Mouse (Mus musculus) hindbrain, embryonic 16.5 days (tissue): ENCODE measurements at regions not wholly inside any gene's neighbourhood (a gene's known extent, or its start where the extent isn't known, plus 50 kb on each side); places are given as distances from the start of the nearest gene placed in this dataset.

Experiments
- ATAC-seq: fragments of 200-750 bp; cut with Nextera tagmentation; 2 replicates; pipeline ENCODE4 v1.8.0; 2017; ENCODE audit warnings: moderate TSS enrichment, moderate library complexity
- H3K27ac ChIP-seq: fragments of 300-500 bp; sonication (generic); 2 replicates; pipeline ENCODE4 v1.5.1; 2014; ENCODE audit warnings: low read depth, mild to moderate bottlenecking, control low read depth, low read length, moderate library complexity
- H3K27me3 ChIP-seq: fragments of 300-500 bp; sonication (generic); replicated peaks from 2 replicates; pipeline ENCODE4 v1.6.1; 2014; ENCODE audit warnings: low read length; ENCODE audit not compliant: control insufficient read depth, insufficient read depth
- H3K36me3 ChIP-seq: fragments of 300-500 bp; sonication (generic); 2 replicates; pipeline ENCODE4 v1.6.1; 2014; ENCODE audit warnings: mild to moderate bottlenecking, low read length, moderate library complexity, mixed read lengths; ENCODE audit not compliant: control insufficient read depth, insufficient read depth
- H3K4me1 ChIP-seq: fragments of 300-500 bp; sonication (generic); 2 replicates; pipeline ENCODE4 v1.6.1; 2014; ENCODE audit warnings: low read depth, low read length; ENCODE audit not compliant: control insufficient read depth, insufficient read depth
- H3K4me2 ChIP-seq: fragments of 300-500 bp; sonication (generic); 2 replicates; pipeline ENCODE4 v1.6.1; 2014; ENCODE audit warnings: mild to moderate bottlenecking, low read length, control low read depth, moderate library complexity
- H3K4me3 ChIP-seq: fragments of 300-500 bp; sonication (generic); 2 replicates; pipeline ENCODE4 v1.5.1; 2014; ENCODE audit warnings: mild to moderate bottlenecking, low read length, control low read depth, moderate library complexity
- H3K9ac ChIP-seq: fragments of 300-500 bp; sonication (generic); 2 replicates; pipeline ENCODE4 v1.6.1; 2014; ENCODE audit warnings: low read depth, mild to moderate bottlenecking, control low read depth, low read length, moderate library complexity
- H3K9me3 ChIP-seq: fragments of 300-500 bp; sonication (generic); 2 replicates; pipeline ENCODE4 v1.6.1; 2014; ENCODE audit warnings: mild to moderate bottlenecking, low read length, moderate library complexity; ENCODE audit not compliant: control insufficient read depth
- WGBS: fragments of 180-500 bp; shearing (Covaris S2); extraction: QIAGEN DNeasy Blood & Tissue Kit; methylation state at CpG from one replicate; pipeline ENCODE4 v1.1.7; 2014; 5-methylcytosine and 5-hydroxymethylcytosine counted together

DNA sequence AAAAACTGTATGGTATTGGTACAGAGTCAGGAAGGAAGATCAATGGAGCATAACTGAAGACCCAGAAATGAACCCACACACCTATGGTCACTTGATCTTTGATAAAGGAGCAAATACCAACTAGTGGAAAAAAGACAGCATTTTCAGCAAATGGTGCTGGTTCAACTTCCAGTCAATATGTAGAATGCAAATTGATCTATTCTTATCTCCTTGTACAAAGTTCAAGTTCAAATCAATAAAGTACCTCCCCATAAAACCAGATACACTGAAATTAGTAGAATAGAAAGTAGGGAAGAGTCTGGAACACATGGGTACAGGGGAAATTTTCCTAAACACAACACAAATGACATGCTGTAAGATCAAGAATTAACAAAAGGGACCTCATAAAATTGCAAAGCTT, 495.6 kb downstream of the Gm16223 start:
- H3K27me3 ChIP-seq, result no peaks in the 10 kb centered on the region
- no peak for ATAC-seq
- no peak overlapping the region for H3K4me3 ChIP-seq

DNA sequence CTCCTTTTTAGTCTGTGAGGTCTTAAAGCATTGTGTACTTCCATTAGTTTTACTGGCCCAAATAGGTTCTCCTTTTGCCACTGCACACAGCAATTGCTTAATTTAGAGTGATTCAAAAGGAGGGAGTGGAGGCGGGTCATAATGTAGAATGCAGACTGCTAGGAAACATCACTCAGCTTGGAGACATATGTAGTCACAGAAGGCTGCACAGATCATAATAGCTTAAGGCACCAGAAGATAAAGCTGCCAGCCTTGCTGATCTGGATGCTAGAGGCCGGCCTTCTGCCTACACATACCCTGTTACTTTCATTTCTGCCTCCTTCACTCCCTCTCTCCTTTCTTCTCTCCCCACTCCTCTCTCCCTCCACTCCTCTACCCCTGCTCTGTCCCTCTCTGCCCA, 508.2 kb downstream of the Gm16223 start:
- Histone ChIP-seq H3K9ac (no peak overlapping the region), H3K36me3 (no peaks in the 10 kb centered on the region), H3K4me3 (no peak overlapping the region), H3K4me2 (no peak overlapping the region), H3K27ac (no peak overlapping the region), H3K4me1 (no peaks in the 10 kb centered on the region), H3K9me3 (no peaks in the 10 kb centered on the region), H3K27me3 (no peaks in the 10 kb centered on the region)
- 71% methylated on average over 2 of the region's 2 CpGs for WGBS
- no peak for ATAC-seq

More for the DNA sequence above, 495.6 kb downstream of the Gm16223 start:
- Histone ChIP-seq H3K36me3 (no peaks in the 10 kb centered on the region), H3K9ac (no peak overlapping the region), H3K9me3 (no peaks in the 10 kb centered on the region), H3K4me2 (no peak overlapping the region), H3K4me1 (no peaks in the 10 kb centered on the region), H3K27ac (no peak overlapping the region)

DNA sequence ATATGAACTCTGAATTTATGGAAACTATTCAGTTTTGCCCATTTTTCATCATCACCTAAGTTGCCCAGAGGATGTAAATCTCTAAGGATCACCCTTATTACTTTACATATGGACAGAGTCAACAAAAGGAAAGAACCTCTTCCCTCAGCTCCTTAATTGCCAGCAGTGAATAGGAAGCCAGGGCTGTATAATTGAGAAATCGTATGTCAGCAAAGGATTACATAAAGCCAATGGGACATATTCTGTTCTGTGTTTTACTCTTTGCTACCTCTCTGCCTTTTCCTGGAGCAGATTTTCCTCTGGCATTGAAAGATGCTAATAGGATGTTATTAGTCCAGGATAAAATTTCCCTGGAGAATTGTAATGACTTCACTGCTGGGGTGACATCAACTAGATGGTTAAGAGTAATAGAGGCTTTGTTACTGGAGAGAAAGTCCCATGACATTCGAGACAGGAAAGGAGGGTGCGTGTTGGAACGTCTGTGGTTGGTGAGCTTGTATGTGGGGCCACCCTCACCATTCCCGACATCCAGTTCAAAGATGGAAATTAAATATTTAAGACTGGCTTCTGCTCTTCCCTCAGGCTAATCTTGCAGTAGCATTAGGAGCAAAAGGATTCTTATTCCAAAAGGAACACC, 510.6 kb downstream of the Gm16223 start:
- Histone ChIP-seq H3K9me3 (no peaks in the 10 kb centered on the region), H3K9ac (no peak overlapping the region), H3K27me3 (no peaks in the 10 kb centered on the region), H3K4me3 (no peak overlapping the region), H3K36me3 (no peaks in the 10 kb centered on the region), H3K4me1 (no peaks in the 10 kb centered on the region), H3K27ac (no peak overlapping the region), H3K4me2 (no peak overlapping the region)
- ATAC-seq, result no peak
- 51% methylated on average over 5 of the region's 5 CpGs for WGBS

DNA sequence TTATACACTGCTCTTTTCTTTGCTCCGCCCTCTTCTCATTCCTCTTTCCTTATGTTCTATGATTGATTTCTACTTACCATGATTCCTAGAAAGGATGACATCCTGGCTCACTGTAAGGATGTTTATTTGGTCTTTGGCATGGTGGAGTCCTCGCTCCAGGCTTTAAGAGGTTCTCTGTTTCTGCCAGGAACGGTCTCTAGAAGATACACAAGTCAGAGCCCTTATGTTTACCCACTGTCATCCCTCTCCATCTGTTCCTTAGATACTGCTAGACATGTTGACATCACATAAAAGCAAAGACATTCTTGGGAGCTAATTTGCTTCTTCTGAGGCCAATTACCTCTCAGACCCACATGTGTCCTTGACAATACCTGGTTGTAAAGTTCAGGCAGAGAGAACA, 552.9 kb downstream of the Gm16223 start:
- ATAC-seq, result no peak

DNA sequence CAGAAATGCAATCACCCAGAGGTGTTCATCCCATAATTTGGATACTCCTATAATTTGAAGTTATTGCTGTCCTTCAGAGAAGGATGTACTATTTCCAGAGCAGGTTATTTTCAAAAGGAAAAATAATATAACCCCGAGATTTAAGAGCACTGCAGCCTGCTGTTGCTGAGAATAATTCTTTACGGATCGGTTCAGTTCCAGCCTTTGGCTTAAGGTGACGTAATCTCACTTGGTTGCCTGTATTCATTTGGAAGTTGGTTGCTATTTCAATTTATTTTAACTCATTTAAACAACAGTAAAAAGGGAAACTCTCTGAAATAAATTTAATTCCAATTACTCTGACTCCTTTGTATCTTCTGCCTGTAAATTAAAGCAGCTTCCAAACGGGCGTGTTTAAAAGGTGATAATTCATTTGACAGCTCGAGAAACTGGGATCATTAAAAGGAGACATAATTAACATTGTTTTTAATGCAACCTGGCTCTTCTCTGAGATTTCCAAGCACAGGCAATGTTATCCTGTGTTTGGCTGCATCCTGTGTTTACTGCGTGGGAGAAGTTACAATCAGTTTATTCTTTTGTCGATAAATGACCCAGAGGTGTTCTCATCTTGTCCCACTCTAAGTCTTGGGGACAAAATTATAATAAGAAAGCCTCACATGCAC, 568.5 kb downstream of the Gm16223 start:
- no peaks in the 10 kb centered on the region for H3K4me1 ChIP-seq
- H3K36me3 ChIP-seq, result no peaks in the 10 kb centered on the region
- H3K9ac ChIP-seq, result no peak overlapping the region
- H3K27me3 ChIP-seq, result no peaks in the 10 kb centered on the region
- H3K4me2 ChIP-seq, result no peak overlapping the region
- H3K9me3 ChIP-seq, result no peaks in the 10 kb centered on the region
- WGBS, result 72% methylated on average over 9 of the region's 9 CpGs
- ATAC-seq, result no peak
- H3K4me3 ChIP-seq, result no peak overlapping the region
- H3K27ac ChIP-seq, result no peak overlapping the region

More for the DNA sequence above, 552.9 kb downstream of the Gm16223 start:
- Histone ChIP-seq H3K9me3 (no peaks in the 10 kb centered on the region), H3K4me2 (no peak overlapping the region), H3K4me3 (no peak overlapping the region), H3K27ac (no peak overlapping the region), H3K27me3 (no peaks in the 10 kb centered on the region), H3K4me1 (no peaks in the 10 kb centered on the region), H3K36me3 (no peaks in the 10 kb centered on the region), H3K9ac (no peak overlapping the region)
- WGBS, result 89% methylated on average over 3 of the region's 3 CpGs

DNA sequence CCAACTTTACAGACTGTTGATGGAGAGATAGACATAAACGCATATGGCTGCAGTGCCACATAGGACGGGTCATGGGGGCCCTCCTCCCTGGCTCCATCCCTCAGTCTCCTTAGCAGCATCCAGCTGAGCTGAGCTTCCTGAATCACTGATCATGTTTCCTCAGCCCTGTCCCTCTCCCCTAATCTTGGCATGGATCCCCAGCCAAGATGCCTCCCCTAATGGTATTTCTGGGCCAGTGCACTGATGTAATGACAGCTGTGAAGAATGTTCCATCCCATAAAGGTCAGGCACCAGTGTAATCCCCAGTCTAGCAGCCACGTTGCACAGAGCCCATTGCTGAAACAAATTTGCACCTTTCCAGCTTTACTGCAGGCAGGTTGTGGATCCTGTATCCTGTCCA, 576.5 kb upstream of the Cpeb2 start:
- no peaks in the 10 kb centered on the region for H3K4me1 ChIP-seq
- no peaks in the 10 kb centered on the region for H3K9me3 ChIP-seq
- H3K4me2 ChIP-seq, result no peak overlapping the region
- no peak overlapping the region for H3K4me3 ChIP-seq
- no peaks in the 10 kb centered on the region for H3K36me3 ChIP-seq
- peak; percentile 76 for ATAC-seq
- H3K27me3 ChIP-seq, result no peaks in the 10 kb centered on the region
- 52% methylated on average over 3 of the region's 3 CpGs for whole genome bisulfite sequencing
- H3K9ac ChIP-seq, result no peak overlapping the region
- no peak overlapping the region for H3K27ac ChIP-seq

DNA sequence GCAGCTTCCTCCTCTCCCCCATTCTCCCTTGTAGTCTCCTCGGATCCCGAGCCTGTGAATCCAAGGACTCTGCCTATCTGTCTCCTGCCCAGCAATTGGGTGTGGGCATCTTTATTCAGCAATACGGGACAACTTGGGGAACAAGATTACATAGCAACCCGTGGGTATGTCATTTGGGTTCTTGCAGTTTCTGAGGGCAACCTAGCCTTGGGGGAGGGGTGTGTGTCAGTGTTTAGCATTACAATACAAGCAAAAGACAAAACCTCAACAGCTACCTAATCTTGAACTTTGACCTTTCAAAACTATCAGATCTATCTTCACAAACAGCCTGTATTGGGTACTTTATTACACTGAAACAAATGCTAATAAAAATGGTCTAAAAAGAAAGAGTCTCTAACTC, 573.0 kb upstream of the Cpeb2 start:
- Histone ChIP-seq H3K27ac (no peak overlapping the region), H3K4me1 (no peaks in the 10 kb centered on the region), H3K36me3 (no peaks in the 10 kb centered on the region), H3K27me3 (no peaks in the 10 kb centered on the region), H3K4me2 (no peak overlapping the region), H3K9ac (no peak overlapping the region), H3K4me3 (no peak overlapping the region), H3K9me3 (no peaks in the 10 kb centered on the region)
- ATAC-seq, result no peak
- WGBS, result 59% methylated on average over 4 of the region's 4 CpGs

DNA sequence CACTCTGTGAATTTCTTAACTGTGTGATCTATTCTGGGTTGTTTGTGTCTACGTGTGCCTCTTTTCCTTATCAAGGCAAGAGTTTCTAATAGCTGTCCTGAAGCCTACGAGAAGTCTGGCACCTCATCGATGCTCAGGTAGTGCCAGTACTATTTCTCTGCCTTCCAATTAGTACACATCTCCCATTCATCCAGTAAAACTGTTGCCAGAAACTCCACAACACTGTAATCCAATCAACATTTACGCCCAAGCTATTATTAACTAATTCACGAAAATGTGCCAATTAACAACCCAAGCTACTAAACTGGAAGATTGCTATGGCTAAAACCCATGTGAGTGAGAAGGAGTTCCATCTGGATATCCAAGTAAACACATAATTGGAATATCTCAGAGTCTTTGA, 553.4 kb upstream of the Cpeb2 start:
- H3K4me1 ChIP-seq, result no peaks in the 10 kb centered on the region
- no peak overlapping the region for H3K9ac ChIP-seq
- no peak for ATAC-seq
- H3K4me2 ChIP-seq, result no peak overlapping the region
- no peaks in the 10 kb centered on the region for H3K36me3 ChIP-seq
- WGBS, result 82% methylated on average over 5 of the region's 5 CpGs
- H3K27me3 ChIP-seq, result no peaks in the 10 kb centered on the region
- no peak overlapping the region for H3K27ac ChIP-seq
- no peaks in the 10 kb centered on the region for H3K9me3 ChIP-seq
- H3K4me3 ChIP-seq, result no peak overlapping the region

DNA sequence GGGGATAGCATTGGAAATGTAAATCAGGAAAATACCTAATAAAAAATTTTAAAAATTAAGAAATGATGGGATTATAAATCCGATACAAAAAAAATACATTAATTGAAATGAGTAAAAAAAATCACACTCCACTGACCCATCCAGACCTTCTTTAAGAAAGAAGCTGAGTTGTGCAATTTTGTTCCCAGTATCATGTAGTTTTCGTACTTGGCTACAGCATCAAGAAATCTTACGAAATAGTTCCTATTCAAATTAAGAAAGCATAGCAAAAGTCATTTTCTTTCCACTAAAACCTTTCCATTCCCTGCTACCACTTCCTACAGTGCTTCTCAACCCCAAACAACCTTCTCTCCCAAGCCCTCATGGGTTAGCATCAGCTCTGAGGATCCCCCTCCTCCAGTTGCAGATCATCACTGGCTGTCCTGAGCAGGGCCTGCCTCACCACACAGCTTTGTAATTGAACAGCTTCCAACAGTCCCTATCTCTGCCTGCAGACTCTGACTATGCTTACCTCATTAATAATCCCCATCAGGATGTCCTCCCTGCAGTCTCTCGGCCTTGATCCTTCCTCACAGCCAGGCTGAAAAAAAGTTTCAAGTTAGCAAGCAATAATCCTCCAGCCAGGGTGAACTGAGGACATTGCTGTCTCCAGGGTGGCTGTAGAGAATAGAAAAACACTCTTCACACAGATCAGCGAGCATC, 547.5 kb upstream of the Cpeb2 start:
- no peak overlapping the region for H3K9ac ChIP-seq
- no peak overlapping the region for H3K4me3 ChIP-seq
- H3K27ac ChIP-seq, result no peak overlapping the region
- H3K9me3 ChIP-seq, result no peaks in the 10 kb centered on the region
- no peaks in the 10 kb centered on the region for H3K27me3 ChIP-seq
- no peaks in the 10 kb centered on the region; the same call in 1 of the 2 replicates for H3K4me1 ChIP-seq
- H3K36me3 ChIP-seq, result no peaks in the 10 kb centered on the region
- peak; percentile 63; the same call in 1 of the 2 replicates for ATAC-seq
- H3K4me2 ChIP-seq, result no peak overlapping the region
- 67% methylated on average over 5 of the region's 5 CpGs for WGBS
